Mouse (Mus musculus) limb, embryonic 15.5 days (tissue): ENCODE data around the gene Trnt1. TPM values are rescaled to one million over a fixed set of nuclear protein-coding genes. Genes with fewer than 3 reads are reported as not detected.

Experiments
- ATAC-seq: fragments of 200-750 bp; cut with Nextera tagmentation; 2 replicates; pipeline ENCODE4 v1.8.0; 2017; ENCODE audit warnings: low read depth, moderate TSS enrichment; ENCODE audit not compliant: insufficient number of reproducible peaks, low FRiP score, low TSS enrichment
- H3K27ac ChIP-seq: fragments of 300-500 bp; sonication (generic); 2 replicates; pipeline ENCODE4 v1.5.1; 2015; ENCODE audit warnings: moderate library complexity, mild to moderate bottlenecking, inconsistent platforms
- H3K27me3 ChIP-seq: fragments of 300-500 bp; sonication (generic); 2 replicates; pipeline ENCODE4 v1.6.1; 2015; ENCODE audit warnings: inconsistent platforms
- H3K36me3 ChIP-seq: fragments of 300-500 bp; sonication (generic); 2 replicates; pipeline ENCODE4 v1.6.1; 2015; ENCODE audit warnings: inconsistent platforms
- H3K4me1 ChIP-seq: fragments of 300-500 bp; sonication (generic); 2 replicates; pipeline ENCODE4 v1.6.1; 2015; ENCODE audit warnings: inconsistent platforms
- H3K4me2 ChIP-seq: fragments of 300-500 bp; sonication (generic); 2 replicates; pipeline ENCODE4 v1.6.1; 2015; ENCODE audit warnings: mild to moderate bottlenecking, inconsistent platforms
- H3K4me3 ChIP-seq: fragments of 300-500 bp; sonication (generic); 2 replicates; pipeline ENCODE4 v1.5.1; 2015; ENCODE audit warnings: mild to moderate bottlenecking, inconsistent platforms
- H3K9ac ChIP-seq: fragments of 300-500 bp; sonication (generic); 2 replicates; pipeline ENCODE4 v1.6.1; 2015; ENCODE audit warnings: inconsistent platforms
- H3K9me3 ChIP-seq: fragments of 300-500 bp; sonication (generic); 2 replicates; pipeline ENCODE4 v1.6.1; 2016; ENCODE audit warnings: inconsistent platforms
- WGBS: fragments of 180-500 bp; shearing (Covaris S2); methylation state at CpG from one replicate; pipeline ENCODE4 v1.1.7; 2015; 5-methylcytosine and 5-hydroxymethylcytosine counted together
- polyA plus RNA-seq: library from polyadenylated mRNA; unstranded; fragments of >200 nt; fragmentation: Nextera tagmentation; extraction: Ambion mirVana; gene quantifications from 2 replicates; pipeline ENCODE4 v1.2.1, GENCODE M21; 2015

The Trnt1 gene
- polyA plus RNA-seq, 1 experiment from 2014 or later, result 61.3 TPM

- Histone ChIP-seq H3K4me3 (no peak overlapping the region), H3K36me3 (peaks cover 40% of the 10 kb centered on the region), H3K4me1 (no peaks in the 10 kb centered on the region), H3K9ac (no peak overlapping the region), H3K27ac (no peak overlapping the region), H3K9me3 (no peaks in the 10 kb centered on the region), H3K27me3 (no peaks in the 10 kb centered on the region), H3K4me2 (no peak overlapping the region)
- 94% methylated on average over 7 of the region's 7 CpGs for WGBS
- no peak for ATAC-seq
These were observed 24.2 kb downstream of the Trnt1 start for GRCm38 (mm10) chr6:106793088-106793487.

- no peak for ATAC-seq
These were observed 24.7 kb downstream of the Trnt1 start for GRCm38 (mm10) chr6:106793621-106794020.

GRCm38 (mm10) chr6:106794094-106794814 is 25.3 kb downstream of the Trnt1 start:
- no peak for ATAC-seq
- WGBS, result 89% methylated on average over 13 of the region's 13 CpGs

More at GRCm38 (mm10) chr6:106793621-106794020, 24.7 kb downstream of the Trnt1 start:
- Histone ChIP-seq H3K4me3 (no peak overlapping the region), H3K9ac (no peak overlapping the region), H3K4me1 (peaks cover 4% of the 10 kb centered on the region; the same call in 1 of the 2 replicates), H3K9me3 (no peaks in the 10 kb centered on the region), H3K4me2 (no peak overlapping the region), H3K27me3 (no peaks in the 10 kb centered on the region), H3K36me3 (peaks cover 35% of the 10 kb centered on the region), H3K27ac (no peak overlapping the region)
- WGBS, result 94% methylated on average over 10 of the region's 10 CpGs

DNA sequence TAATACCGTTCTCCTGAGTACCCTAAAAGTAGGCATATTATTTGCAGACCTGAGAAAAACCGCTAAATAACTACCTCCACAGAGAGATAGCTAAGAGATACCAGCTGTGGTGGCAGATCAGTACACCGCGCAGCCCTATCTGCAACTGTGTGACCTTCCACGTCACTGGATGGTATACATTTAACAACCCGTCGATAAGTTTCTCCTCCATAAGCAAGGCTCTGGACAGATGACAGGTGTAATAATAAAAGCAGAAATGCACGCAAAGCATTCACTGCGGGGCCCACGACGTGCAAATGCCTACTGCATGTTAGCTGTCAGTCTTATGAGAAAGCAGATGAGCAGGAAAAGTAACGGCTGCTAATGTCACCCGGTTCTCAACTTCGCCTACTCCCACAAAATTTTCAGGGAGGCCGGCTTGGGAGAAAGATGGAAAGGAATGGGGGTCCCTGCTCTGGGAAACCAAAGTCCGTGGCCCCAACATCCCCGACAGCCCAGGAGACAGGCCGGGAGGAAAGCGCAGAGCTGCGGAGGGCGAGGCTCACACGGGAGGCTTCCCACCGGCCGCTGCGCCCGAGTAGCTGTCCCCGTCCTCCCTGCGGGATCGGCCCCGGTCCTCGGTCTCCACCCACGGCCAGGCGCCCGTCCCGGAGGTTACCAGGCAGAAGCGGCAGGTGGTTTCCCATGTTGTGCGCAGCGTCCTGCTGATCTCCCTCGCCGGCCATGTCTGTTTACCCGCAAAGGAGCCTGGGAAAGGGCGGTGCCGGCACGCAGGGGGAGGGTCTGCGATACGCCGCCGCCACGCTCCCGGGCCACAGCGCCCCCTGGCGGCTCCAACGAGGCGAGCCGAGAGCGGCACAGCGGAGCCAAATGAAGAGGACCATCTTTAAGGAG is 30.7 kb downstream of the Trnt1 start, which contains the start of gene Crbn:
Gene Crbn (minus strand): TSS at position 745 of the 894 bp plus-strand sequence.
- no peaks in the 10 kb centered on the region for H3K27me3 ChIP-seq
- peaks cover 5% of the 10 kb centered on the region for H3K36me3 ChIP-seq
- peak within 1 kb of the TSS; percentile 74 for H3K9ac ChIP-seq
- peak within 1 kb of the TSS; percentile 80 for H3K4me2 ChIP-seq
- no peak within 1 kb of the TSS for H3K27ac ChIP-seq
- peak; percentile 86; the same call in 1 of the 2 replicates for ATAC-seq
- H3K4me3 ChIP-seq, result peak within 1 kb of the TSS; percentile 89
- H3K4me1 ChIP-seq, result peaks cover 14% of the 10 kb centered on the region
- 2% methylated on average over 57 of the region's 57 CpGs for WGBS
- no peaks in the 10 kb centered on the region for H3K9me3 ChIP-seq

More at GRCm38 (mm10) chr6:106794094-106794814, 25.3 kb downstream of the Trnt1 start:
- H3K36me3 ChIP-seq, result peaks cover 32% of the 10 kb centered on the region
- no peaks in the 10 kb centered on the region for H3K9me3 ChIP-seq
- H3K4me1 ChIP-seq, result peaks cover 10% of the 10 kb centered on the region
- no peak overlapping the region for H3K4me2 ChIP-seq
- no peak overlapping the region for H3K27ac ChIP-seq
- H3K9ac ChIP-seq, result no peak overlapping the region
- no peak overlapping the region for H3K4me3 ChIP-seq
- H3K27me3 ChIP-seq, result no peaks in the 10 kb centered on the region

DNA sequence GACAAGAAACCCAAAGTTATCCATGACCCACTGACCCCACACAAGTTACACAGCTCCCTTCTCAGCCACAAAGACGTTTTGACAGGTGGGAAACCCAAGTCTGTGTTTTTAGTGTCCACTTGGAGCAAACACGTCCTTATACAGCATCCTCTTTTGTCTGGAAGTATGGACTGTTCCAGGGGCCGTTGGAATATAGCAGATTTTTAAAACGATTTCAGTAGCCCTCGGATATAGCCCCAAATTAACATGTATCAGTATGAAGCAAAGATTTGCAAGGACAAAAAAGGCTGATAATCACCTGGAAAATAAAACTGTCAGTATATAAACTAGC is 31.3 kb downstream of the Trnt1 start:
- Histone ChIP-seq H3K4me3 (peak overlapping the region; percentile 89), H3K4me2 (0 out of 2 replicates have a peak overlapping the region, but pooled peaks have one; percentile 25), H3K9ac (no peak overlapping the region), H3K4me1 (peaks cover 14% of the 10 kb centered on the region), H3K27ac (no peak overlapping the region), H3K27me3 (no peaks in the 10 kb centered on the region), H3K36me3 (no peaks in the 10 kb centered on the region), H3K9me3 (no peaks in the 10 kb centered on the region)
- ATAC-seq, result no peak
- WGBS, result 54% methylated on average over 5 of the region's 5 CpGs

DNA sequence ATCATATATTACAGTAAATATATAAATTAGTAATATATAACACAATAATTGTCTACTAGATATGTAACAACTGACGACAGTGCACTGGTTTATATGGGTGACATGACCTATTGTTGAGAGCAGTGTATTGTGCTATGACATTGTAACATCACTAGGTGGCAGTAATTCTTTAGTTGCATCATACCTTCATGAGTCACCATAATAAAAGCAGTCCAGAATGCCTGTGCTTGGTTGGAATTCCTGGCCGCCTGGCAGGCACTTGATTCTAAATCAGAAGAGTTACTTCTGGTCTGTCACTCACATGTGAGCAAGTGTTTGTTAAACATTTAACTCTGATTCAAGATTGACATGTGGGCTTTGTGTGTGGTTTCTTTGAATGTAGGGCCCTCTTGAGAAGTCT is 36.0 kb downstream of the Trnt1 start:
- Histone ChIP-seq H3K4me3 (no peak overlapping the region), H3K4me2 (no peak overlapping the region), H3K9me3 (no peaks in the 10 kb centered on the region), H3K36me3 (no peaks in the 10 kb centered on the region), H3K27me3 (no peaks in the 10 kb centered on the region), H3K9ac (no peak overlapping the region), H3K4me1 (0 out of 2 replicates have a peak, but pooled peaks cover 2% of the 10 kb centered on the region), H3K27ac (no peak overlapping the region)
- ATAC-seq, result no peak
- 20% methylated on average over 2 of the region's 2 CpGs for WGBS

GRCm38 (mm10) chr6:106809161-106809560 is 40.2 kb downstream of the Trnt1 start:
- Histone ChIP-seq H3K27ac (no peak overlapping the region), H3K4me1 (no peaks in the 10 kb centered on the region), H3K4me3 (no peak overlapping the region), H3K9me3 (no peaks in the 10 kb centered on the region), H3K9ac (no peak overlapping the region), H3K27me3 (no peaks in the 10 kb centered on the region), H3K4me2 (no peak overlapping the region), H3K36me3 (no peaks in the 10 kb centered on the region)
- 55% methylated on average over 2 of the region's 2 CpGs for WGBS
- ATAC-seq, result no peak

DNA sequence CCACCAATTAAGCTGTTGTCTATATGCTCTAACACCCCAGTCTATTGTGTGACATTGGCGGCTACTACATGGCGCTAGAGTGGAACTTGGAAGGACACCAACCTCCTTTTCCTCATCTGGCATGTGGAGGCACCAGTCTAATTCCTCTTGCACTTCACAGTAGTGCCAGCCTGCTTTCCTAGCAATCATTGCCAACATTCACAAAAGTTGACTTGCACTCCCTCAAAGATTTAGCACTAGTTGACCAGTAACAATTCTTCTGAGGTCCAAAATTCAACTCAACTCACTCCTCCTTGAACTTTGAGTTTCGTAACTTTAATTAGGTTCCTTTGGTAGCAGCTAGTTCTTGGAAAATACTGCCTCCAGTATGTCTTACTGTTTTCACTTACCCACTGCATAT is 41.8 kb downstream of the Trnt1 start:
- Histone ChIP-seq H3K9ac (no peak overlapping the region), H3K4me3 (no peak overlapping the region), H3K36me3 (no peaks in the 10 kb centered on the region), H3K4me2 (no peak overlapping the region), H3K9me3 (no peaks in the 10 kb centered on the region), H3K27ac (no peak overlapping the region), H3K4me1 (no peaks in the 10 kb centered on the region), H3K27me3 (no peaks in the 10 kb centered on the region)
- no peak for ATAC-seq
- 95% methylated on average over 3 of the region's 3 CpGs for WGBS

DNA sequence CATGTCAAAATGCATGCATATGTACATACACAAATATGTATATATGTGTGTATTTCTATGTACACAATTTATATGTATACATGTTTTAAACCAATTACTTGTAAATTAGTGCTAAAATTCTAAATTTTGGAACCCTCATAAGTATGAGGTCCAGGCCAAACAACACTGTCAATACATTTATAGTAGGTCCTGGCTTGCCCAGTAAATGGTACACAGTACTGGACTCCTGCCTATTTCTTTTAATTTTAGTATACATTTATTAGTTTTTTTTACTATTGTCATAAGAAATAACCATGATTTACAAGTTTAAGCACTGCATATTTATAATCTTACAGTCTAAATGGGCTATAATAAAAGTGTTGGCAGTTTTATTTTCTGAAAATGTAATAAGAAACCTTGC is 50.3 kb downstream of the Trnt1 start:
- ATAC-seq, result no peak
- H3K27me3 ChIP-seq, result no peaks in the 10 kb centered on the region
- H3K27ac ChIP-seq, result no peak overlapping the region
- no peaks in the 10 kb centered on the region for H3K9me3 ChIP-seq
- no peaks in the 10 kb centered on the region for H3K4me1 ChIP-seq
- no peak overlapping the region for H3K4me3 ChIP-seq
- no peak overlapping the region for H3K9ac ChIP-seq
- no peak overlapping the region for H3K4me2 ChIP-seq
- no peaks in the 10 kb centered on the region for H3K36me3 ChIP-seq

DNA sequence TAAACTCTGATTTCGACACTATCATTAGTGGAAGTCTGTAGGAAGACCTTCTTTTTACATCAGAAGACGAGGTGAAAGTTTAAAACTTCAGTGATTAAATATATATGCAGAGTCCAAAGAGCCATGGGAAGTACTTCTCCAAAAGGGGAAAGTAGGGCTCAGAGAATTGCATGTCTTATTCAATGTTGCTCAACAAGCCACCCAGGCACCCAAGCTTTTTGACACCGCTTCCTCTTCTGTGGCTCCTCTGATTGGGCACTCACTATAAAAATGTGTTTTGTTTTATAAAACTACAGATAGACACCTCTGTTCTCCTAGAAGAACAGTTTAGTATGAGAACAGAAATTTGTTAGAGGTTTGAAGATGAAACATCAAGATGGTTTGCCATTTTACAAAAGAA is 51.0 kb downstream of the Trnt1 start:
- no peak for ATAC-seq
- H3K27ac ChIP-seq, result no peak overlapping the region
- no peaks in the 10 kb centered on the region for H3K27me3 ChIP-seq
- H3K9ac ChIP-seq, result no peak overlapping the region
- H3K9me3 ChIP-seq, result no peaks in the 10 kb centered on the region
- H3K36me3 ChIP-seq, result no peaks in the 10 kb centered on the region
- no peak overlapping the region for H3K4me3 ChIP-seq
- no peaks in the 10 kb centered on the region for H3K4me1 ChIP-seq
- WGBS, result 60% methylated on average over 3 of the region's 3 CpGs
- H3K4me2 ChIP-seq, result no peak overlapping the region

GRCm38 (mm10) chr6:106820566-106820965 is 51.6 kb downstream of the Trnt1 start:
- Histone ChIP-seq H3K27ac (no peak overlapping the region), H3K9me3 (no peaks in the 10 kb centered on the region), H3K4me3 (no peak overlapping the region), H3K27me3 (no peaks in the 10 kb centered on the region), H3K36me3 (no peaks in the 10 kb centered on the region), H3K4me1 (no peaks in the 10 kb centered on the region), H3K9ac (no peak overlapping the region), H3K4me2 (no peak overlapping the region)
- no peak for ATAC-seq

- 67% methylated on average over 1 of the region's 1 CpGs for WGBS
- no peaks in the 10 kb centered on the region for H3K36me3 ChIP-seq
- H3K9ac ChIP-seq, result no peak overlapping the region
- no peaks in the 10 kb centered on the region for H3K27me3 ChIP-seq
- H3K27ac ChIP-seq, result no peak overlapping the region
- H3K4me1 ChIP-seq, result no peaks in the 10 kb centered on the region
- H3K9me3 ChIP-seq, result no peaks in the 10 kb centered on the region
- no peak overlapping the region for H3K4me2 ChIP-seq
- ATAC-seq, result no peak
- H3K4me3 ChIP-seq, result no peak overlapping the region
These were observed 53.4 kb downstream of the Trnt1 start for GRCm38 (mm10) chr6:106822329-106822728.
